Mouse (Mus musculus): ENCODE data around the gene Zwilch. TPM values are rescaled to one million over a fixed set of nuclear protein-coding genes. Genes with fewer than 3 reads are reported as not detected.

The Zwilch gene
- 26.8 and 32.1 TPM in 2 replicates for polyA plus RNA-seq (2015; fragmentation: Nextera tagmentation; extraction: Ambion mirVana)

DNA sequence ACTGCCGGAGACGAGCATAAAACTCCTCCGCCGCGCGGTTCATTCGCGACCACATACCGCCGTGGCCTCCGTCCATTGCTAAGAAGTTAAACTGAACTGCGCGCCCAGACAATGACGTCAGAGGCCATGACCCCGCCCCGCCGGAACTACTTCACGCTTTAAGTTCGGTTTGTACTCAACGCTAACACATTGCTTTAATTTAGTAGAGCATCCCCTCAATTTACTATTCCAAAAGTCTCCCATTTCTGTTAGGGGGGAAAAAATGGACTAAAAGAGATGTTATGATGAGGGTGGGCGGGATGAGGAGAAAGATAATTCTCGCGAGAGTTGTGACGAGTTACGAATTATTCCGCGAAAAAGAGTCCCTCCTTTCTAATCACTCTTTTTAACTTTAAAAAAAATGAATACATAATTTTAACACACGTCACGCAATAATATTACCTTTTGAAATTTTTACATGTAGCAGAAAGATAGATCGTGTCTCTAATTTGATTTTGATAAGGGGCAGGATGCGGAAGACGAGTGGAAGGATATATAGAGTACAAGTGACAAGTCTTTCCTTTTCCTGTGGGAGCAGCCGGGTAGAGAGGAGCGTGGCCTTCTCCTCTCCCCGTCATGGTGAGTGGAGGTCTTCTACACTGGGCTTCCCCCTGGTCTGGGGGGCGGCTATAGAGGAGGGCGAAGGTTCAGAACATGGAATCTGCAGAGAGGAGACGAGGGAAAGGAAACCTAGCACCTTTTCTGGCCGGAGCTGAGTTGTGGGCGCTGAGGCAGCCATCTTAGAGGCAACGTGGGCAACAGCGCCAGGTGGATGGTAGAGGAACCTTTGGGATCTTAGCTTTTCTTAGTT is at the start of gene Zwilch, which contains the start of gene Rpl4:
Gene Zwilch (minus strand): TSS at position 289 of the 850 bp plus-strand sequence.
Gene Rpl4 (plus strand): TSS at position 560 of the 850 bp plus-strand sequence.
- WGBS = under 1% methylated on average over 42 of the region's 42 CpGs
- Histone ChIP-seq H3K4me2 (replicated peaks; ENCODE audit: low read depth, low read length) (peak within 1 kb of the TSS; percentile 85), H3K27me3 (ENCODE audit: insufficient read depth, low read length) (no peaks in the 10 kb centered on the region), H3K27ac (ENCODE audit: low read length) (peak within 1 kb of the TSS; percentile 98), H3K4me1 (ENCODE audit: insufficient read depth, low read length) (peaks cover 17% of the 10 kb centered on the region), H3K9me3 (ENCODE audit: low read length) (no peaks in the 10 kb centered on the region), H3K36me3 (ENCODE audit: insufficient read depth, low read length) (peaks cover 37% of the 10 kb centered on the region), H3K4me3 (ENCODE audit: low read length) (peak within 1 kb of the TSS; percentile 65), H3K9ac (replicated peaks; ENCODE audit: low read length) (peak within 1 kb of the TSS; percentile 88)
- peak; percentile 88 for ATAC-seq (ENCODE audit: low FRiP score, low TSS enrichment)

GRCm38 (mm10) chr9:64222098-64222497 is 49.2 kb upstream of the Zwilch start:
- ATAC-seq (ENCODE audit: low FRiP score, low TSS enrichment) = no peak
- Histone ChIP-seq H3K4me1 (ENCODE audit: insufficient read depth, low read length) (peaks cover 39% of the 10 kb centered on the region), H3K4me2 (replicated peaks; ENCODE audit: low read depth, low read length) (no peak overlapping the region), H3K9ac (replicated peaks; ENCODE audit: low read length) (no peak overlapping the region), H3K36me3 (ENCODE audit: insufficient read depth, low read length) (no peaks in the 10 kb centered on the region), H3K27ac (ENCODE audit: low read length) (no peak overlapping the region), H3K4me3 (ENCODE audit: low read length) (no peak overlapping the region), H3K27me3 (ENCODE audit: insufficient read depth, low read length) (no peaks in the 10 kb centered on the region), H3K9me3 (ENCODE audit: low read length) (no peaks in the 10 kb centered on the region)
- 45% methylated on average over 2 of the region's 2 CpGs for WGBS

GRCm38 (mm10) chr9:64221480-64221879 is 48.6 kb upstream of the Zwilch start:
- Histone ChIP-seq H3K36me3 (ENCODE audit: insufficient read depth, low read length) (no peaks in the 10 kb centered on the region), H3K4me2 (replicated peaks; ENCODE audit: low read depth, low read length) (no peak overlapping the region), H3K4me3 (ENCODE audit: low read length) (no peak overlapping the region), H3K4me1 (ENCODE audit: insufficient read depth, low read length) (peaks cover 39% of the 10 kb centered on the region), H3K27me3 (ENCODE audit: insufficient read depth, low read length) (no peaks in the 10 kb centered on the region), H3K9ac (replicated peaks; ENCODE audit: low read length) (no peak overlapping the region), H3K9me3 (ENCODE audit: low read length) (no peaks in the 10 kb centered on the region), H3K27ac (ENCODE audit: low read length) (no peak overlapping the region)
- WGBS = 72% methylated on average over 4 of the region's 4 CpGs
- ATAC-seq (ENCODE audit: low FRiP score, low TSS enrichment) = no peak

DNA sequence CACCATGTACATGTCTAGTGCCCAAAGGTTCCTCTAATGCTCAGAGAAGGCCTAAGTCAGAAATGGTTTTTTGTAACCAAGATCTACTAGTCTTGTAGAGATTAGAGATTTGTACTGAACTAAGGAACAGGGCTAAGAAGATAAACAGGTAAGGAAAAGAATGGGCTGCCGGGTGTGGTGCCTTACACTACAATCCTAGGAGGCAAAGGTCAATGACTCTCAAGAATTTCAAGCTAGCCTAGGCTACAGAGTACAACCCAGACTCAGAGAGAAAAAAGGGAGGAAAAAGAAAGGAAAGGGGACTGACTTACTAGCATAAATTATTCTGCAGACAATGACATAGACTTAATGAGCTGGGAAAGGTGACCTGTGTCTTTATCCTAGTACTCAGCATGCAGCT is 47.7 kb upstream of the Zwilch start:
- no peak for ATAC-seq (ENCODE audit: low FRiP score, low TSS enrichment)
- 41% methylated on average over 1 of the region's 1 CpGs for WGBS
- H3K4me3 ChIP-seq (ENCODE audit: low read length) = no peak overlapping the region
- H3K9me3 ChIP-seq (ENCODE audit: low read length) = no peaks in the 10 kb centered on the region
- H3K36me3 ChIP-seq (ENCODE audit: insufficient read depth, low read length) = no peaks in the 10 kb centered on the region
- H3K4me2 ChIP-seq (replicated peaks; ENCODE audit: low read depth, low read length) = no peak overlapping the region
- no peak overlapping the region for H3K9ac ChIP-seq (replicated peaks; ENCODE audit: low read length)
- H3K27me3 ChIP-seq (ENCODE audit: insufficient read depth, low read length) = no peaks in the 10 kb centered on the region
- H3K27ac ChIP-seq (ENCODE audit: low read length) = peak overlapping the region; percentile 20
- H3K4me1 ChIP-seq (ENCODE audit: insufficient read depth, low read length) = peaks cover 36% of the 10 kb centered on the region

DNA sequence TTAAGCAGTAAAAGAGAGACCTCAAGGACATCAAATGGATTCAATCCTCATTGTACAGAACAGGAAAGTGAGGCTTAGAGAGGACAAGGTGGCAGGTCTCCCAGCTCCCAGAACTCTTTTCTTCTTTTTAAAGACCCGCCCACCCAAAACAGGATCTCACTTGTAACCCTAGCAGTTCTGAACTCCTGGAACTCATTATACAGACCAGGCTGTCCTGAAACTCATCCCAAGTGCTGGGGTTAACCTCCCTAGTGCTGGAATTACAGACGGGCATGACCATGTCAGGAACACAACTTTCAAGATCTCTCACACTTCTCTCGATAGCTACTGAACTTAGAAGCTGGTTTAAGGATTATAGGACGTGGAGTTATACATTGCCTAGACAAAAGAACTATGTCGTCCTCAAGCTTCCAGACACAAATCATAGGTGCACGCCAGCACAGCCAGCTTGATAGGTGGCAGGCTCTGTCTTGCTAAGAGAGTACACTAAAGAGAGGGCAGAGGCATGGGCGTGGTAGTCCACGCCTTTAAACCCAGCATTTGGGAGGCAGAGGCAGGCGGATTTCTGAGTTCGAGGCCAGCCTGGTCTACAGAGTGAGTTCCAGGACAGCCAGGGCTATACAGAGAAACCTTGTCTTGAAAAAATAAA is 47.0 kb upstream of the Zwilch start:
- 68% methylated on average over 10 of the region's 10 CpGs for WGBS
- Histone ChIP-seq H3K9ac (replicated peaks; ENCODE audit: low read length) (no peak overlapping the region), H3K4me1 (ENCODE audit: insufficient read depth, low read length) (peaks cover 36% of the 10 kb centered on the region), H3K9me3 (ENCODE audit: low read length) (no peaks in the 10 kb centered on the region), H3K4me3 (ENCODE audit: low read length) (no peak overlapping the region), H3K27ac (ENCODE audit: low read length) (peak overlapping the region; percentile 55), H3K27me3 (ENCODE audit: insufficient read depth, low read length) (no peaks in the 10 kb centered on the region), H3K4me2 (replicated peaks; ENCODE audit: low read depth, low read length) (no peak overlapping the region), H3K36me3 (ENCODE audit: insufficient read depth, low read length) (no peaks in the 10 kb centered on the region)
- ATAC-seq (ENCODE audit: low FRiP score, low TSS enrichment) = peak; percentile 69

DNA sequence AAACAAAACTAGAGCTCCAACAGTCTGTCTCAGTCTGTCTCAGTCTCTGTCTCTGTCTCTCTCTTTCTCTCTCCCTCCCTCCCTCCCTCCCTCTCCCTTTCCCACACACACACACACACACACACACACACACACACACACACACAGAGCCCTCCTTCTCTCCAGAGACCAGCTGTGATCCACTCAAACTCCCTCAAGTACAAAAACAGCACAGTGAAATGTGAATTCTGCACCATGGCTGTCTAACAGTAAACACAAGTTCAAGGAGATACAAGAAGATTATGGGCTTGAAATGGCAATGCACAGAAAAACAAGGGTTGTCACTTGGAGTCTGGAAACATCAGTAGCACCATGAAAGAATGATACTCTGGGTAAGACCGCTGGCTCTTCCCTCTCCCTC is 46.4 kb upstream of the Zwilch start:
- no peak overlapping the region for H3K4me2 ChIP-seq (replicated peaks; ENCODE audit: low read depth, low read length)
- no peaks in the 10 kb centered on the region for H3K27me3 ChIP-seq (ENCODE audit: insufficient read depth, low read length)
- no peak for ATAC-seq (ENCODE audit: low FRiP score, low TSS enrichment)
- H3K9me3 ChIP-seq (ENCODE audit: low read length) = no peaks in the 10 kb centered on the region
- H3K36me3 ChIP-seq (ENCODE audit: insufficient read depth, low read length) = no peaks in the 10 kb centered on the region
- H3K4me3 ChIP-seq (ENCODE audit: low read length) = no peak overlapping the region
- H3K9ac ChIP-seq (replicated peaks; ENCODE audit: low read length) = no peak overlapping the region
- 44% methylated on average over 1 of the region's 1 CpGs for WGBS
- peak overlapping the region; percentile 55 for H3K27ac ChIP-seq (ENCODE audit: low read length)
- peaks cover 39% of the 10 kb centered on the region for H3K4me1 ChIP-seq (ENCODE audit: insufficient read depth, low read length)

DNA sequence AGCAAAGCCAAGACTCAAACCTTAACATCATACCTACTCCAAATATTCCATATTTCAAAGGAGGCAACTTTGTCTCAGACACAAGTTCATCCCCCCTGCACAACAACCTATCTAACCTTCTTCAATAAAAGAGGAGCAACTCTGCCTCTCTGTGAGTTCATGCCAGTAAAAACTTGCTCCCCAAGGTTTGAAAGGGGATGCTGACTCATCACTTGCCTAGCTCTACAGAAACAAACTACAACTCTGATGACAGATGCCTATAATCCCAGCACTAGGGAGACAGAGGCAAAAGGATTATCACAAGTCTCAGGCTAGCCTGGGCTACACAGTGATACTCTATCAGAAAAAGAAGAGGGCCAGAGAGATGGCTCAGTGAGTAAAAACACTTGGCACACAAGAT is 45.0 kb upstream of the Zwilch start:
- H3K36me3 ChIP-seq (ENCODE audit: insufficient read depth, low read length) = no peaks in the 10 kb centered on the region
- no peak overlapping the region for H3K4me3 ChIP-seq (ENCODE audit: low read length)
- no peaks in the 10 kb centered on the region for H3K27me3 ChIP-seq (ENCODE audit: insufficient read depth, low read length)
- no peak overlapping the region for H3K4me2 ChIP-seq (replicated peaks; ENCODE audit: low read depth, low read length)
- no peak overlapping the region for H3K9ac ChIP-seq (replicated peaks; ENCODE audit: low read length)
- peaks cover 40% of the 10 kb centered on the region for H3K4me1 ChIP-seq (ENCODE audit: insufficient read depth, low read length)
- ATAC-seq (ENCODE audit: low FRiP score, low TSS enrichment) = no peak
- no peaks in the 10 kb centered on the region for H3K9me3 ChIP-seq (ENCODE audit: low read length)
- H3K27ac ChIP-seq (ENCODE audit: low read length) = peak overlapping the region; percentile 59

DNA sequence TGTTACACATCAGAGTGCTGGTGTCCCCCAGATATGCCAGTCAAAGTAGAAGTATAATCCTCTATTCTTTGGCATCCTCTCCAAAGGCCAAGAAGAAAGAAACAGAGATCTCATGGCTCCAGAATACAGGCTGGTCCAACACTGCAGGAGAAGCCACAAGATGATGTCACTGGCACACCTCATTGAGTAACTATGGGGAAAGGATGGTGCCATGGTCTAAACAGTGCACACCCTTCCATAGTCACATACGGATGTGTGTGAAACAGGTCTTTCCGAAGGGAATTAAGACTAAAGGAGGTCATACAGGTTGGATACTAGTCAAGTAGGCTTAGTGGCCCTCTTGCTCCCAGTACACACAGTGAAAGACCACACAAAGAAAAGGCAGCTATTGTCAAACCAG is 43.7 kb upstream of the Zwilch start:
- Histone ChIP-seq H3K4me1 (ENCODE audit: insufficient read depth, low read length) (peaks cover 39% of the 10 kb centered on the region), H3K9ac (replicated peaks; ENCODE audit: low read length) (no peak overlapping the region), H3K9me3 (ENCODE audit: low read length) (no peaks in the 10 kb centered on the region), H3K27me3 (ENCODE audit: insufficient read depth, low read length) (no peaks in the 10 kb centered on the region), H3K27ac (ENCODE audit: low read length) (no peak overlapping the region), H3K36me3 (ENCODE audit: insufficient read depth, low read length) (no peaks in the 10 kb centered on the region), H3K4me2 (replicated peaks; ENCODE audit: low read depth, low read length) (no peak overlapping the region), H3K4me3 (ENCODE audit: low read length) (no peak overlapping the region)
- 93% methylated on average over 2 of the region's 2 CpGs for WGBS
- no peak for ATAC-seq (ENCODE audit: low FRiP score, low TSS enrichment)

- Histone ChIP-seq H3K4me1 (ENCODE audit: insufficient read depth, low read length) (peaks cover 36% of the 10 kb centered on the region), H3K27me3 (ENCODE audit: insufficient read depth, low read length) (no peaks in the 10 kb centered on the region), H3K4me3 (ENCODE audit: low read length) (no peak overlapping the region), H3K27ac (ENCODE audit: low read length) (no peak overlapping the region), H3K36me3 (ENCODE audit: insufficient read depth, low read length) (no peaks in the 10 kb centered on the region), H3K4me2 (replicated peaks; ENCODE audit: low read depth, low read length) (no peak overlapping the region), H3K9me3 (ENCODE audit: low read length) (no peaks in the 10 kb centered on the region), H3K9ac (replicated peaks; ENCODE audit: low read length) (no peak overlapping the region)
- no peak for ATAC-seq (ENCODE audit: low FRiP score, low TSS enrichment)
- 79% methylated on average over 4 of the region's 4 CpGs for WGBS
These were observed 43.2 kb upstream of the Zwilch start for GRCm38 (mm10) chr9:64216090-64216489.

- H3K27ac ChIP-seq (ENCODE audit: low read length) = no peak overlapping the region
- H3K4me1 ChIP-seq (ENCODE audit: insufficient read depth, low read length) = peaks cover 26% of the 10 kb centered on the region
- WGBS = 69% methylated on average over 17 of the region's 17 CpGs
- H3K9ac ChIP-seq (replicated peaks; ENCODE audit: low read length) = no peak overlapping the region
- peaks cover 4% of the 10 kb centered on the region; the same call in 1 of the 2 replicates for H3K36me3 ChIP-seq (ENCODE audit: insufficient read depth, low read length)
- no peak overlapping the region for H3K4me2 ChIP-seq (replicated peaks; ENCODE audit: low read depth, low read length)
- no peaks in the 10 kb centered on the region for H3K9me3 ChIP-seq (ENCODE audit: low read length)
- H3K27me3 ChIP-seq (ENCODE audit: insufficient read depth, low read length) = no peaks in the 10 kb centered on the region
- 0 out of 2 replicates have a peak, but pooled peaks have one; percentile 57 for ATAC-seq (ENCODE audit: low FRiP score, low TSS enrichment)
- no peak overlapping the region for H3K4me3 ChIP-seq (ENCODE audit: low read length)
These were observed 41.5 kb upstream of the Zwilch start for GRCm38 (mm10) chr9:64214452-64214851.
